Mouse (Mus musculus) granulocyte monocyte progenitor cell, adult 5-6 weeks (primary cell): ENCODE measurements around the gene Myo6. TPM values are rescaled to one million over a fixed set of nuclear protein-coding genes. Genes with fewer than 3 reads are reported as not detected.

Experiments
- ATAC-seq: replicated peaks from 2 replicates; pipeline ENCODE4 v1.8.0; 2016; ENCODE audit warnings: mild to moderate bottlenecking, moderate TSS enrichment, inconsistent platforms; ENCODE audit not compliant: poor library complexity, severe bottlenecking
- total RNA-seq, 2 experiments: library from RNA; stranded (forward) in 1 of 2; stranded (reverse) in 1 of 2; fragments of 200-712, 200-1000 nt in 1 of 2; fragments of >200 nt in 1 of 2; fragmentation: Nextera tagmentation in 1 of 2; gene quantifications; 2 replicates each; pipeline ENCODE4 v1.2.3; 2014 to 2017

Gene Myo6
- total RNA-seq, 2 experiments from 2014 or later, result 0.10 to 0.24 TPM

- ATAC-seq, result no peak
These were observed 14.9 kb downstream of the Myo6 start for GRCm38 (mm10) chr9:80179688-80180087.

GRCm38 (mm10) chr9:80180771-80181170, 15.9 kb downstream of the Myo6 start:
- no peak for ATAC-seq

GRCm38 (mm10) chr9:80181692-80182091, 16.9 kb downstream of the Myo6 start:
- no peak for ATAC-seq

- ATAC-seq, result no peak
These were observed 19.3 kb downstream of the Myo6 start for GRCm38 (mm10) chr9:80184138-80184537.

GRCm38 (mm10) chr9:80185737-80186136, 20.9 kb downstream of the Myo6 start:
- no peak for ATAC-seq

GRCm38 (mm10) chr9:80186693-80187092, 21.9 kb downstream of the Myo6 start:
- ATAC-seq, result no peak

GRCm38 (mm10) chr9:80188324-80188893, 23.6 kb downstream of the Myo6 start:
- ATAC-seq, result no peak

GRCm38 (mm10) chr9:80191240-80191639, 26.4 kb downstream of the Myo6 start:
- ATAC-seq, result no peak

GRCm38 (mm10) chr9:80192324-80192723, 27.5 kb downstream of the Myo6 start:
- no peak for ATAC-seq

GRCm38 (mm10) chr9:80194446-80194845, 29.6 kb downstream of the Myo6 start:
- ATAC-seq, result no peak

- ATAC-seq, result no peak
These were observed 31.3 kb downstream of the Myo6 start for GRCm38 (mm10) chr9:80196161-80196560.

- ATAC-seq, result no peak
These were observed 32.4 kb downstream of the Myo6 start for GRCm38 (mm10) chr9:80197233-80197632.

GRCm38 (mm10) chr9:80200855-80201254, 36.0 kb downstream of the Myo6 start:
- ATAC-seq, result no peak

GRCm38 (mm10) chr9:80202374-80203060, 37.7 kb downstream of the Myo6 start:
- no peak for ATAC-seq

- no peak for ATAC-seq
These were observed 43.9 kb downstream of the Myo6 start for GRCm38 (mm10) chr9:80208681-80209080.

GRCm38 (mm10) chr9:80209459-80209858, 44.6 kb downstream of the Myo6 start:
- no peak for ATAC-seq

- no peak for ATAC-seq
These were observed 45.3 kb downstream of the Myo6 start for GRCm38 (mm10) chr9:80210096-80210495.

- no peak for ATAC-seq
These were observed 48.6 kb downstream of the Myo6 start for GRCm38 (mm10) chr9:80213428-80213827.

- no peak for ATAC-seq
These were observed 50.7 kb downstream of the Myo6 start for GRCm38 (mm10) chr9:80215502-80215901.

- ATAC-seq, result no peak
These were observed 52.1 kb downstream of the Myo6 start for GRCm38 (mm10) chr9:80216786-80217501.

GRCm38 (mm10) chr9:80218718-80219117, 53.9 kb downstream of the Myo6 start:
- no peak for ATAC-seq
